Mouse (Mus musculus) stomach, postnatal 0 days (tissue): ENCODE measurements around the gene Dlec1. TPM values are rescaled to one million over a fixed set of nuclear protein-coding genes. Genes with fewer than 3 reads are reported as not detected.

Source experiments
- ATAC-seq: fragments of 200-750 bp; cut with Nextera tagmentation; 2 replicates; pipeline ENCODE4 v1.8.0; 2017; ENCODE audit not compliant: low FRiP score, low TSS enrichment
- DNase-seq: peaks from one replicate; pipeline ENCODE4 v3.0.0-alpha.2; 2016; ENCODE audit warnings: low spot score
- H3K27ac ChIP-seq: fragments of 300-500 bp; sonication (generic); replicated peaks from 2 replicates; pipeline ENCODE4 v1.5.1; 2014; ENCODE audit warnings: mild to moderate bottlenecking, control low read depth
- H3K27me3 ChIP-seq: fragments of 300-500 bp; sonication (generic); 2 replicates; pipeline ENCODE4 v1.6.1; 2014; ENCODE audit warnings: low read length; ENCODE audit not compliant: control insufficient read depth, insufficient read depth
- H3K36me3 ChIP-seq: fragments of 300-500 bp; sonication (generic); 2 replicates; pipeline ENCODE4 v1.6.1; 2014; ENCODE audit warnings: low read length, mixed read lengths; ENCODE audit not compliant: control insufficient read depth, insufficient read depth
- H3K4me1 ChIP-seq: fragments of 300-500 bp; sonication (generic); replicated peaks from 2 replicates; pipeline ENCODE4 v1.6.1; 2014; ENCODE audit warnings: antibody characterized with exemption; ENCODE audit not compliant: control insufficient read depth, insufficient read depth
- H3K4me2 ChIP-seq: fragments of 300-500 bp; sonication (generic); replicated peaks from 2 replicates; pipeline ENCODE4 v1.6.1; 2014; ENCODE audit warnings: low read depth, mild to moderate bottlenecking, control low read depth, moderate library complexity
- H3K4me3 ChIP-seq: fragments of 300-500 bp; sonication (generic); 2 replicates; pipeline ENCODE4 v1.5.1; 2014; ENCODE audit warnings: low read depth, low read length, control low read depth
- H3K9ac ChIP-seq: fragments of 300-500 bp; sonication (generic); 2 replicates; pipeline ENCODE4 v1.6.1; 2014; ENCODE audit warnings: mild to moderate bottlenecking, low read length, control low read depth, mixed read lengths
- H3K9me3 ChIP-seq: fragments of 300-500 bp; sonication (generic); 2 replicates; pipeline ENCODE4 v1.6.1; 2016; ENCODE audit warnings: low read length; ENCODE audit not compliant: control insufficient read depth
- CTCF ChIP-seq: IDR thresholded peaks from 2 replicates; pipeline ENCODE4 v1.5.1; 2016; ENCODE audit warnings: antibody characterized with exemption, low read depth, mild to moderate bottlenecking, moderate library complexity
- EP300 ChIP-seq: optimal IDR thresholded peaks from 2 replicates; pipeline ENCODE3; 2016; ENCODE audit warnings: antibody characterized with exemption
- WGBS: fragments of 180-500 bp; shearing (Covaris S2); extraction: QIAGEN DNeasy Blood & Tissue Kit; methylation state at CpG from one replicate; pipeline ENCODE4 v1.1.7; 2014; 5-methylcytosine and 5-hydroxymethylcytosine counted together
- polyA plus RNA-seq: library from polyadenylated mRNA; unstranded; fragments of >200 nt; fragmentation: Nextera tagmentation; extraction: Ambion mirVana; gene quantifications from 2 replicates; pipeline ENCODE4 v1.2.1, GENCODE M21; 2015

Gene Dlec1
- polyA plus RNA-seq, 1 experiment from 2014 or later, result 0.18 TPM

DNA sequence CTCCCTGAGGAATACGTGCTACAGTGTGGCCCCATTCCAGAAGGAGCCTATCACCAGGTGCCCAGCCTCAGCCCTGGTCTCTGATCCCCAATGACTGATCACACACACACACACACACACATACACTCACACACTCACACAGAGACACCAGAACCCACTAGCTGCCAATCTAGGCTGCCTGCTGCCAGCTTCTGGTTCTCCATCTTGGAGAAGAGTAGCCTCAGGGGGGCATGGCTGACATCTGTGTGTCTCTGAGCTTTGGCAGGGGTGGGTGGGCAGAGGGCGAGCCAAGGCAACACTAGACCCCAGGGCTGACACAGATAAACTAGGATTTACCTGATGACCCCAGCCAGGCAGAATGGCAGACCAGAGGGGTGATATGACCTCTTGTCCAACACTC, 36.6 kb downstream of the Dlec1 start:
- Histone ChIP-seq H3K4me3 (no peak overlapping the region), H3K4me2 (no peak overlapping the region), H3K36me3 (no peaks in the 10 kb centered on the region), H3K27ac (no peak overlapping the region), H3K9ac (no peak overlapping the region), H3K4me1 (no peaks in the 10 kb centered on the region), H3K9me3 (no peaks in the 10 kb centered on the region), H3K27me3 (no peaks in the 10 kb centered on the region)
- 87% methylated on average over 2 of the region's 2 CpGs for WGBS
- DNase-seq, result no peak
- ATAC-seq, result no peak
- no peak for TF ChIP-seq EP300
- TF ChIP-seq CTCF, result no peak

DNA sequence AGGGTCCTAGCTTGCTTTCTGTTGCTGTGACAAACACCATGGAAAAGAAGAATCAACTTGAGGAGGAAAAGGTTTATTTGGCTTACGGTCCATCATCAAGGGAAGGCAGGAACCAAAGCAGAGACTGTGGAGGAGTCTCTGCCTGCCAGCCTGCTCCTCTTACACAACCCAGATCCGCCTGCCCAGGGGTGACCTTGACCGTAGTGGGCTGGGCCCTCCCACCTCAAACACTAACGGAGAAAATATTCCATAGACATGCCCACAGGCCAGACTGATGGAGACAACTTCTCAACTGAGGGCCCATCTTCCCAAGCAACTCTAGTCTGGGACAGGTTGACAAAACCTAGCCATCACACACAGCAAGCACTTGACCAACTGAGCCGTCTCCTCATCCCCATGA, 39.8 kb downstream of the Dlec1 start:
- no peaks in the 10 kb centered on the region for H3K27me3 ChIP-seq
- H3K4me2 ChIP-seq, result no peak overlapping the region
- DNase-seq (no peak), ATAC-seq (no peak)
- no peak overlapping the region for H3K9ac ChIP-seq
- 79% methylated on average over 5 of the region's 5 CpGs for WGBS
- no peaks in the 10 kb centered on the region for H3K4me1 ChIP-seq
- H3K4me3 ChIP-seq, result no peak overlapping the region
- no peaks in the 10 kb centered on the region for H3K9me3 ChIP-seq
- no peak overlapping the region for H3K27ac ChIP-seq
- no peak for TF ChIP-seq CTCF
- H3K36me3 ChIP-seq, result no peaks in the 10 kb centered on the region

DNA sequence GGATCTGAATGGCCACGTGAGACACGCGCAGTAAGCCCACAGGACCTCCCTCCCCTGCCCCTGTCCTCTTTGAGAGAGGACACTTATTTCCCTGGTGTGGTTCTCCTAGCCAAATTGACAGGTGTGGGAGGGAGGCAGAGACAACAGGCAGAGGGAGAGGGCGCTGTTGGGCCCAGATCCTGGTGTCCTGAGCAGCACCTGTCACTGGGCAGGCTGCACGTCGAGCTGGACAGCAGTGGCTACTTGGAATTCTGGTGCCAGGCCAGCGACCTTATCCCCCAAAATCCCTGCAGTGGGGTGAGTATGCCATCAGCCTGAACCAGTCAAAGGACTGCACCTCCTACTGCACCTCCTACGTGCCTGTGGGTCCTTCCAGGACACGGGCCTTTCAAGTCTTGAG, 41.1 kb downstream of the Dlec1 start:
- no peak overlapping the region for H3K9ac ChIP-seq
- no peaks in the 10 kb centered on the region for H3K36me3 ChIP-seq
- no peak overlapping the region for H3K4me3 ChIP-seq
- ATAC-seq (no peak), DNase-seq (no peak)
- TF ChIP-seq CTCF (peak; percentile 7; the same call in 1 of the 2 replicates), EP300 (no peak)
- WGBS, result 65% methylated on average over 9 of the region's 9 CpGs
- H3K9me3 ChIP-seq, result no peaks in the 10 kb centered on the region
- no peaks in the 10 kb centered on the region for H3K4me1 ChIP-seq
- no peak overlapping the region for H3K27ac ChIP-seq
- no peaks in the 10 kb centered on the region for H3K27me3 ChIP-seq
- H3K4me2 ChIP-seq, result no peak overlapping the region

- TF ChIP-seq EP300 (no peak), CTCF (no peak)
- Histone ChIP-seq H3K4me2 (no peak overlapping the region), H3K9ac (no peak overlapping the region), H3K4me1 (no peaks in the 10 kb centered on the region), H3K4me3 (no peak overlapping the region), H3K27ac (no peak overlapping the region), H3K36me3 (no peaks in the 10 kb centered on the region), H3K9me3 (no peaks in the 10 kb centered on the region), H3K27me3 (no peaks in the 10 kb centered on the region)
- WGBS, result 73% methylated on average over 8 of the region's 8 CpGs
- DNase-seq (no peak), ATAC-seq (no peak)
Measured at GRCm38 (mm10) chr9:119144696-119145095, 42.4 kb downstream of the Dlec1 start.

DNA sequence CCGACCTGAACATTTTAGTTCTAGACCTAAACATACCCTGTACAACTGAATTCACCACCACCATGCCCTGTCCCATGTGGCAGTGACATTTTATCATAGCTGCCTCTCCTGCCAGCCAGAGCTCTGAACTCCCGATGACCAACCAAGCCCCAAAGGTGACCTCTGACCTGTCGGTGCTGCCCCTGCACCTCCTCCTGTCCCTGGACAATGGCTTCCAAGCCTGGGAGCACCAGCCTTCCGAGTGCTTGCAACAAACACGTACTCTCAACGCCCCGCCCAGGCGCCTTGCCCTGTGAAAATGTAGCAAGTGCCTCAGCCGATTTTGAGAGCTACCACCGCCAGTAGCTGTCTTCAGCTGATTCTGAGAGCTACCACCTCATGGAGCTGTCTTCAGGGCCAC, 42.9 kb downstream of the Dlec1 start:
- H3K9ac ChIP-seq, result no peak overlapping the region
- H3K27ac ChIP-seq, result no peak overlapping the region
- ATAC-seq (no peak), DNase-seq (no peak)
- H3K36me3 ChIP-seq, result no peaks in the 10 kb centered on the region
- no peaks in the 10 kb centered on the region for H3K4me1 ChIP-seq
- TF ChIP-seq CTCF (no peak), EP300 (no peak)
- no peaks in the 10 kb centered on the region for H3K27me3 ChIP-seq
- no peak overlapping the region for H3K4me3 ChIP-seq
- no peaks in the 10 kb centered on the region for H3K9me3 ChIP-seq
- H3K4me2 ChIP-seq, result no peak overlapping the region
- 57% methylated on average over 10 of the region's 10 CpGs for WGBS

- no peak overlapping the region for H3K4me2 ChIP-seq
- H3K9me3 ChIP-seq, result no peaks in the 10 kb centered on the region
- no peak overlapping the region for H3K4me3 ChIP-seq
- ATAC-seq, result no peak
- no peaks in the 10 kb centered on the region for H3K4me1 ChIP-seq
- no peak for DNase-seq
- H3K27ac ChIP-seq, result no peak overlapping the region
- no peaks in the 10 kb centered on the region for H3K36me3 ChIP-seq
- 58% methylated on average over 6 of the region's 6 CpGs for WGBS
- no peaks in the 10 kb centered on the region for H3K27me3 ChIP-seq
- TF ChIP-seq EP300, result no peak
- no peak for TF ChIP-seq CTCF
- H3K9ac ChIP-seq, result no peak overlapping the region
Measured at GRCm38 (mm10) chr9:119145638-119146037, 43.4 kb downstream of the Dlec1 start.
